Mouse (Mus musculus): ENCODE results near the gene Rab1a. TPM values are rescaled to one million over a fixed set of nuclear protein-coding genes. Genes with fewer than 3 reads are reported as not detected.
A peak's percentile ranks its signal among the peaks of the same experiment; 100 is the strongest.

Rab1a gene
- polyA plus RNA-seq, 1 experiment from 2014 or later = 130 TPM

DNA sequence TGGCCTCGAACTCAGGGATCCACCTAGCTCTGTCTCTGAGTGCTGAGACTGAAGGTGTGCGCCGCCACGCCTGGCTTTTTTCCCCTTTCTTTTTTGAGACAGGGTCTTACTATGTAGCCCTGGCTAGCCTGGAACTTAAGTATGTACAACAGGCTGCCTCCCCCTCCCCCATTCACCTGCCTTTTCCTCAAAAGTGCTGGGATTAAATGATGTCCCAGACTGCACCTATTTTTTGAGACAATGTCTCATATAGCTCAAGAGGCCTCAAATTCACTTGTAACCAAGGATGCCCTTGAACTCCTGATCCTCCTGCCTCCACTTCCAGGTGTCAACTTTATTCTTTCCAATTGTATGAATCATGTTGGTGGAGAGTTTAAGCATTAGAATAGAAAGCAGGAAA lies 24.7 kb downstream of the Rab1a start:
- ATAC-seq = no peak
- H3K9ac ChIP-seq = no peak overlapping the region
- no peak overlapping the region for H3K4me3 ChIP-seq
- peaks cover 19% of the 10 kb centered on the region for H3K4me1 ChIP-seq
- no peak overlapping the region for H3K4me2 ChIP-seq
- H3K36me3 ChIP-seq = peaks cover 90% of the 10 kb centered on the region
- H3K27ac ChIP-seq = no peak overlapping the region
- H3K9me3 ChIP-seq (replicated peaks) = no peaks in the 10 kb centered on the region
- no peaks in the 10 kb centered on the region for H3K27me3 ChIP-seq (replicated peaks)
- 92% methylated on average over 4 of the region's 4 CpGs for WGBS (ENCODE audit: insufficient replicate concordance)

DNA sequence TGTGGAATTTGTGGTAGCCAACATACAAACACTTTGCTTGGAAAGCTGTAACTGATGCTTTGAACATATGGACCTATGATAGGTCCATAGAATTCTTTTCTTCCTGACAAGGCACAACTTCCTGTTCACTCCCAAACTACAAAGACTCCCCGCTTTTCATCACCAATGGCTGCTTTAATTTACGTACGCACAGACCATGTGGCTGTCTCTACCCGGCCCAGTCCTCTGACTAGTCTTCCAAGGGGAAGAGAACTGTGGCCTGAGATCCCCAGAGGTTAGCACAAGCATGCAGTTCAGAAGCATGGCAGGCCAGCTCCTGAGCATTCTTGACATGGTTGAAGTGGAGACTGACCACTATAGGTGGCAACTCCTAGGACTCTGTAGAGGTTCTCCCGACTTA lies 27.4 kb downstream of the Rab1a start:
- no peaks in the 10 kb centered on the region for H3K9me3 ChIP-seq (replicated peaks)
- H3K4me1 ChIP-seq = peaks cover 27% of the 10 kb centered on the region
- no peak overlapping the region for H3K4me2 ChIP-seq
- H3K27me3 ChIP-seq (replicated peaks) = no peaks in the 10 kb centered on the region
- ATAC-seq = no peak
- WGBS (ENCODE audit: insufficient replicate concordance) = 72% methylated on average over 5 of the region's 5 CpGs
- H3K36me3 ChIP-seq = peaks cover 92% of the 10 kb centered on the region
- no peak overlapping the region for H3K4me3 ChIP-seq
- H3K9ac ChIP-seq = no peak overlapping the region
- no peak overlapping the region for H3K27ac ChIP-seq

GRCm38 (mm10) chr11:20229311-20229710 lies 28.1 kb downstream of the Rab1a start:
- H3K36me3 ChIP-seq = peaks cover 91% of the 10 kb centered on the region
- ATAC-seq = no peak
- H3K4me1 ChIP-seq = peaks cover 27% of the 10 kb centered on the region
- H3K27ac ChIP-seq = no peak overlapping the region
- H3K9ac ChIP-seq = no peak overlapping the region
- WGBS (ENCODE audit: insufficient replicate concordance) = 70% methylated on average over 4 of the region's 4 CpGs
- no peaks in the 10 kb centered on the region for H3K9me3 ChIP-seq (replicated peaks)
- H3K4me2 ChIP-seq = no peak overlapping the region
- no peaks in the 10 kb centered on the region for H3K27me3 ChIP-seq (replicated peaks)
- no peak overlapping the region for H3K4me3 ChIP-seq

DNA sequence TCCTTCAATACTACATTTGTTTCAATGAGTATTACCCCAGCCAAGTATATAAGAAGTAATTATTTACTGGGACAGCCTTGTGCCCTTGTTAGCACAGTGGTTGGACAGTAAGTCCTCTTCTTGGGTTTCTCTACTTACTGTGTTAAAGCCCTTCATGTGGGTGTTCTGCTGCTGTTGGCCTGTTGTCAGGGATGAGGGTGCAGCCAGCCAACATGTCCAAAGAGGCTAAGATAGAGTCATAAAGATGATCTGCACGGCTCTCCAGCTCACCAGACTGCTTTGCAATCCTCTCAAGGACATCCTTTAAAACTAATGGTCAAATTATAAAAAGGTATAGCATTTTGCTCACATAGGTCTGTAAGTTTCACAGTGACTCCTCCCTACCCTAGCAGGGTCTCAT lies 29.1 kb downstream of the Rab1a start:
- no peak for ATAC-seq
- Histone ChIP-seq H3K36me3 (peaks cover 91% of the 10 kb centered on the region), H3K27me3 (replicated peaks) (no peaks in the 10 kb centered on the region), H3K9me3 (replicated peaks) (no peaks in the 10 kb centered on the region), H3K4me1 (peaks cover 27% of the 10 kb centered on the region), H3K9ac (no peak overlapping the region), H3K4me3 (no peak overlapping the region), H3K4me2 (no peak overlapping the region; the same call in 1 of the 2 replicates), H3K27ac (peak overlapping the region; percentile 80; the same call in 1 of the 2 replicates)
- 84% methylated on average over 1 of the region's 1 CpGs for WGBS (ENCODE audit: insufficient replicate concordance)

- no peak overlapping the region for H3K4me3 ChIP-seq
- H3K4me1 ChIP-seq = peaks cover 27% of the 10 kb centered on the region
- H3K9me3 ChIP-seq (replicated peaks) = no peaks in the 10 kb centered on the region
- peak; percentile 83 for ATAC-seq
- peaks cover 91% of the 10 kb centered on the region for H3K36me3 ChIP-seq
- no peaks in the 10 kb centered on the region for H3K27me3 ChIP-seq (replicated peaks)
- peak overlapping the region; percentile 80 for H3K27ac ChIP-seq
- H3K9ac ChIP-seq = no peak overlapping the region; the same call in 1 of the 2 replicates
- 22% methylated on average over 8 of the region's 8 CpGs for WGBS (ENCODE audit: insufficient replicate concordance)
- H3K4me2 ChIP-seq = peak overlapping the region; percentile 20
Observed at GRCm38 (mm10) chr11:20231128-20231878, 30.1 kb downstream of the Rab1a start.

DNA sequence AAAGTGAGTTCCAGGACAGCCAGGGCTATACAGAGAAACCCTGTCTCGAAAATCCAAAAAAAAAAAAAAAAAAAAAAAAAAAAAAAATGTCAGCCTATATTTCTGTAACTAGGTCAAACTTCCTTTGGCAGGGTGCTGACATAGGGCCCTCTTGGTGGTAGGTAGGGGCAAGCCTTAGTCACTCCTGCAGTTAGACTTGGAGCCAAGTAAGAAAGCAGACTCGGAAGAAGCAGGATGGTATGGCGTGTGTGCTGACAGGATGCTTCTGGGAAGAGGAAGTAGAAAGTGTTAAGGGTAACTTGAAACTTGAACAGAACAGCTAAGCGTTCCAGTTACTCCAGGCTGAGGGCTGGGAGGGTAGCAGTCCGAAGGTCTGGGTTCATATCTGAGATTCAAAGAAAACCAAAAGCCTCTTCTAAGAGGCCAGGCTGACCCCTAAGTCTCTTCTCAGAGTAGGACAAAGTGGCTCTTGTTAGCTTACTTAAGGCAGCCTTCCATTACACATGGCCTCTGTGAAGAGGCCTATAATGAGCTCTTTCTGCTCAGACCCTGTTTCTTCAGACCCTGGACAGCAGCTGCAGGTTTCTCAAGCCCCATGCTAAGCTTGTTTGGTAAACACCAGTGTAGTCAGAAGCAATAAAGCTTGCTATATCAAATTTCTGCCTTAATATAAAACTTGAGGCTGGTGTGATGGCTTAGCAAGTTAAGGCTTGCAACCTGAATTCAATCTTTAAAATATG lies 31.0 kb downstream of the Rab1a start:
- no peaks in the 10 kb centered on the region for H3K27me3 ChIP-seq (replicated peaks)
- peak; percentile 16; the same call in 1 of the 2 replicates for ATAC-seq
- no peak overlapping the region for H3K4me2 ChIP-seq
- peak overlapping the region; percentile 80 for H3K27ac ChIP-seq
- peaks cover 96% of the 10 kb centered on the region for H3K36me3 ChIP-seq
- WGBS (ENCODE audit: insufficient replicate concordance) = 66% methylated on average over 4 of the region's 5 CpGs
- H3K9me3 ChIP-seq (replicated peaks) = no peaks in the 10 kb centered on the region
- H3K4me3 ChIP-seq = no peak overlapping the region
- no peak overlapping the region for H3K9ac ChIP-seq
- peaks cover 27% of the 10 kb centered on the region for H3K4me1 ChIP-seq

GRCm38 (mm10) chr11:20234233-20234632 lies 33.0 kb downstream of the Rab1a start:
- H3K36me3 ChIP-seq = peaks cover 95% of the 10 kb centered on the region
- 66% methylated on average over 3 of the region's 3 CpGs for WGBS (ENCODE audit: insufficient replicate concordance)
- H3K4me3 ChIP-seq = no peak overlapping the region
- H3K4me2 ChIP-seq = no peak overlapping the region
- peaks cover 25% of the 10 kb centered on the region for H3K4me1 ChIP-seq
- H3K9me3 ChIP-seq (replicated peaks) = no peaks in the 10 kb centered on the region
- H3K27me3 ChIP-seq (replicated peaks) = no peaks in the 10 kb centered on the region
- no peak overlapping the region for H3K27ac ChIP-seq
- no peak for ATAC-seq
- H3K9ac ChIP-seq = no peak overlapping the region

- Histone ChIP-seq H3K27me3 (replicated peaks) (no peaks in the 10 kb centered on the region), H3K9me3 (replicated peaks) (no peaks in the 10 kb centered on the region), H3K27ac (no peak overlapping the region), H3K4me3 (no peak overlapping the region), H3K9ac (no peak overlapping the region), H3K4me2 (no peak overlapping the region), H3K36me3 (peaks cover 96% of the 10 kb centered on the region), H3K4me1 (no peaks in the 10 kb centered on the region; the same call in 1 of the 2 replicates)
- 88% methylated on average over 7 of the region's 7 CpGs for WGBS (ENCODE audit: insufficient replicate concordance)
- ATAC-seq = no peak
Observed at GRCm38 (mm10) chr11:20237018-20237417, 35.8 kb downstream of the Rab1a start.

GRCm38 (mm10) chr11:20237976-20238375 lies 36.7 kb downstream of the Rab1a start:
- WGBS (ENCODE audit: insufficient replicate concordance) = 83% methylated on average over 3 of the region's 3 CpGs
- H3K4me1 ChIP-seq = peaks cover 5% of the 10 kb centered on the region
- H3K27ac ChIP-seq = no peak overlapping the region
- H3K36me3 ChIP-seq = peaks cover 92% of the 10 kb centered on the region
- H3K4me2 ChIP-seq = no peak overlapping the region
- H3K4me3 ChIP-seq = no peak overlapping the region
- no peak for ATAC-seq
- H3K27me3 ChIP-seq (replicated peaks) = no peaks in the 10 kb centered on the region
- H3K9ac ChIP-seq = no peak overlapping the region
- no peaks in the 10 kb centered on the region for H3K9me3 ChIP-seq (replicated peaks)

GRCm38 (mm10) chr11:20239279-20239861 lies 38.1 kb downstream of the Rab1a start:
- no peaks in the 10 kb centered on the region for H3K27me3 ChIP-seq (replicated peaks)
- no peaks in the 10 kb centered on the region for H3K9me3 ChIP-seq (replicated peaks)
- H3K4me2 ChIP-seq = no peak overlapping the region
- H3K9ac ChIP-seq = no peak overlapping the region
- no peak overlapping the region for H3K4me3 ChIP-seq
- no peak overlapping the region for H3K27ac ChIP-seq
- peaks cover 19% of the 10 kb centered on the region for H3K4me1 ChIP-seq
- H3K36me3 ChIP-seq = peaks cover 88% of the 10 kb centered on the region
- WGBS (ENCODE audit: insufficient replicate concordance) = 82% methylated on average over 9 of the region's 9 CpGs
- no peak for ATAC-seq

DNA sequence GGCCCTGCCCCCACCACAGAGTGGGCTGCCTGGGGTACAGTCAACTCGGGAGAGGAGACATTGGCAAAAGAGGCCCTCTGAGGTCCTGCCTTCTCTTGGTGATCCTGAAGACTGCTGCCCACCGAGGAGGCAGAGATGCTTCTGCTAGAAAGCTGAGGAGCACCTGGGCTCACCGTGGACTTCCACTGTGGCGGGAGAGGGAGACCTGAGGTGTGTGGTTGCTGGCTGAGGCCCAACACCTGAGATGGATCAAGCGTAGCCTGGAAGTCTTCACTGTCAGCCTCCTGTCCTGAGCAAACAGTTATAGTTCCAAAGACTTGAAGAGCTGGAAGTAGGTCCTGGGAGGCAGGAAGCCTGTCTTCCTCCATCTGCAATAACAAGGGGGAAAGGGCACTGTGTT lies 39.1 kb downstream of the Rab1a start:
- ATAC-seq = no peak
- Histone ChIP-seq H3K36me3 (peaks cover 85% of the 10 kb centered on the region), H3K9ac (no peak overlapping the region), H3K27me3 (replicated peaks) (no peaks in the 10 kb centered on the region), H3K4me2 (no peak overlapping the region), H3K27ac (no peak overlapping the region), H3K4me3 (no peak overlapping the region), H3K9me3 (replicated peaks) (no peaks in the 10 kb centered on the region), H3K4me1 (peaks cover 27% of the 10 kb centered on the region)
- 79% methylated on average over 5 of the region's 5 CpGs for WGBS (ENCODE audit: insufficient replicate concordance)

- no peak for ATAC-seq
Observed at GRCm38 (mm10) chr11:20241311-20241710, 40.1 kb downstream of the Rab1a start.

More at GRCm38 (mm10) chr11:20241311-20241710, 40.1 kb downstream of the Rab1a start:
- Histone ChIP-seq H3K4me2 (no peak overlapping the region), H3K9ac (no peak overlapping the region), H3K27me3 (replicated peaks) (no peaks in the 10 kb centered on the region), H3K36me3 (peaks cover 75% of the 10 kb centered on the region), H3K4me3 (no peak overlapping the region), H3K9me3 (replicated peaks) (no peaks in the 10 kb centered on the region), H3K4me1 (peaks cover 37% of the 10 kb centered on the region), H3K27ac (no peak overlapping the region)
- whole genome bisulfite sequencing (ENCODE audit: insufficient replicate concordance) = 89% methylated on average over 7 of the region's 7 CpGs

All from liver, embryonic 12.5 days (tissue).